Mouse (Mus musculus): ENCODE measurements around the gene Serpina3m.

The Serpina3m gene

GRCm38 (mm10) chr12:104403968-104404367 is 65.7 kb downstream of the Serpina3m start:
- no peak for DNase-seq

DNA sequence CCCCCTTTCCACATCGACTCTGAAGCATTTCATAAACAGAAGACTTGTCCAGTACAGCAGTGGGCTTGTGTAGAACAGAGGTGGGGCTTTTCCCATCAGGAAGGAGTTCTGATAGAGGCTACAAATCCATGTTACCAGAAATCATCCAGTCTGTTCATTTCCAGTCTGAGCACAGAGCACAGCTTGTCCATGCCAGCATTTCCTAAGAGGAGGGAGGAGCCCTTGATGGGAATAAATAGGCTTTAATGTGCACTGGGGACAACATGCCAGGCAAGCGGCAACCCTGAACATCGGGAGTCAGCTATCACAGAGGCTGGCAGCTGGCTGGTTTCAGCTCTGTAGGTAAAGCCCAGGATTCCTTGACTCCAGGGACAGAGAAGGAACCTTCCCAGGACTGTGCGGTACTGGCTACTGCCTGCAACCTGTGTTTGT is 68.2 kb downstream of the Serpina3m start, which contains the start of gene Serpina3n:
Serpina3n (plus strand) TSS at position 276 of the 432 bp plus-strand sequence.
- DNase-seq = no peak

- DNase-seq = no peak
Measured at GRCm38 (mm10) chr12:104412507-104412906, 74.2 kb downstream of the Serpina3m start.

DNA sequence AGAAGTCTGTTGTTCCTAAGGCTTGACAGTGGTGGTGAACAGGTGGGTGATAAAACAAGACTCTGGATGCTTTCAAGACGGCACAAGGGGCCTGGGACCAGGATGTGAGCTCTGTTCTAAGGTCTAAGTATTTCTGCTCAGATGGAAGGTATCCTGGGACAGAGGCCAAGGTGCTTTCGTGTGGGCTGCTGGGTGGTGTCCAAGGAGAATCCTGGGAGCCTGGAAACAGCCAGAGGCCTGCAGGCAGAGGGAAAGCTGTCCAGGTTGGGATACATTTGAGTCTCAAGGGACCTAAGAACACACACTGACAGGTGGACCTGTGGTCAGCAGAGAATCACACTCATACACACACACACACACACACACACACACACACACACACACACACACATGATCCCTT is 76.3 kb downstream of the Serpina3m start:
- DNase-seq = no peak

DNA sequence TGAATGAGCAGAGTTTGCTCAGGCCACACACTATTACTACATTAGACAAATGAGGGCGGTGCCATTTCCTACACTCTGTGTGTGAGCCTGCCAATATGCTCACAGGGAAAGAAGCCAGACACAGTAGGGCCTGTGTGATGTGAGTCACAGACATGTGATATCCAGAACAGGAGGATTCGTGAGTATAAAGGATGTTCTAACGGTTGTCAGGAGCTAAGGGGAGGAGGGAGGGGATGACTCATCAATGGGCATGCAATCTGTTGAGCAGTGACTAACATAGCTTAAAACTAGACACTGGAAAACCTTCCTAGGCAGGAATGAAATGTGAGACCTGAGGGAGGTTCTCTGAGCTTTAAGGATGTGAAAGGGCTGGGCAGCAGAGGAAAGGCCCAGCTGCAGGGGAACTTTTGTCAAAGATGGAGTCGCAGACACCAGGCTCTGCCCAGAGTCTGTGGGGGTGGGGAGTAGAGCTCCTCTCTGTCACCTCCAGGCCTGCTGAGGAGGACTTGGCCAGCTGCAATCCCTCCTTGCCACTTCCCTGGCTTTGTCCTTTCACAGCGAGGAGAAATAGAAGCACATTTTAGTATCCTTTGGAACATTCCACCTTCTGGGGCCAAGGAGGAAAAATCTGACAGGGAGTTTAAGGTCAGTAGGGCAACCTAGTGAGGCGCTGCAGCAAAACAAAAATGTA is 77.5 kb downstream of the Serpina3m start:
- DNase-seq = no peak

DNA sequence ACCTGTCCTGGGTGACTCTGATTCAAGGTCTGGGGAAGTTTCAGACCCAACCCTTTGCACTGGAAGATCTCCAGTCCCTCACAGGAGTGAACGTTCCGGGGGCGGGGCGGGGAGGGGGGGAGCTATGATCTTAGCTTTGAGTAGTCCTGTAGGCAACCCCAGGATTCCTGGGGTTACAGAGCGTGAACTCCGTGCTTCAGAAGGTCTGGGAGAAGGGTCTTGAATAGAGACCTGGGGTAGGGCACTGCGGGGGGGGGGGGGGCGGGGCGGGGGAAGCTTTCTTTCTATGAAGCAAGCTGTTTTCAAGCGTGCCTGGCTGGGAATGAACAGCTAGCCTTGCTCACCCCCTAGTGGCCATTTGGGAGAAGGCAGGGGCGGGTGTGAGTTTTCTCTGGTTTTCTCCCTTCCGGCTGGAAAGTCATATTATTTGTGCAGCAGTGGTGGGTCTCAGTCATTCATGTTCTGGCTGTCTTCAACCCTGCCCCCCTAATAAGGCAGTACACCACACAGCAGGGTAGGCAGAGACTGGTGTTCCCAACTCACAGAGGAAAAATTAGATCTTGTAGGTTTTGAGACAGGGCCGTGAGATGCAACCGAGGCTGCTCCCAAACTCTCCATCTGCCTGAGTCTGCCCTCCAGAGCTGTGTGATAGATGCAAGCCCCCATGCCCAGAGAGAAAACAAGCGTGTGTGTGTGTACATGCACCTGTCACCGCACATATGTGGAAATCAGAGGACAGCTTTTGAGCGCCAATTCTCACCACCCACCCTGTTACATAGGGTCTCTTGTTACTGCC is 80.3 kb downstream of the Serpina3m start:
- DNase-seq = peak; percentile 73

GRCm38 (mm10) chr12:104419136-104419462 is 80.8 kb downstream of the Serpina3m start:
- DNase-seq = peak; percentile 15

DNA sequence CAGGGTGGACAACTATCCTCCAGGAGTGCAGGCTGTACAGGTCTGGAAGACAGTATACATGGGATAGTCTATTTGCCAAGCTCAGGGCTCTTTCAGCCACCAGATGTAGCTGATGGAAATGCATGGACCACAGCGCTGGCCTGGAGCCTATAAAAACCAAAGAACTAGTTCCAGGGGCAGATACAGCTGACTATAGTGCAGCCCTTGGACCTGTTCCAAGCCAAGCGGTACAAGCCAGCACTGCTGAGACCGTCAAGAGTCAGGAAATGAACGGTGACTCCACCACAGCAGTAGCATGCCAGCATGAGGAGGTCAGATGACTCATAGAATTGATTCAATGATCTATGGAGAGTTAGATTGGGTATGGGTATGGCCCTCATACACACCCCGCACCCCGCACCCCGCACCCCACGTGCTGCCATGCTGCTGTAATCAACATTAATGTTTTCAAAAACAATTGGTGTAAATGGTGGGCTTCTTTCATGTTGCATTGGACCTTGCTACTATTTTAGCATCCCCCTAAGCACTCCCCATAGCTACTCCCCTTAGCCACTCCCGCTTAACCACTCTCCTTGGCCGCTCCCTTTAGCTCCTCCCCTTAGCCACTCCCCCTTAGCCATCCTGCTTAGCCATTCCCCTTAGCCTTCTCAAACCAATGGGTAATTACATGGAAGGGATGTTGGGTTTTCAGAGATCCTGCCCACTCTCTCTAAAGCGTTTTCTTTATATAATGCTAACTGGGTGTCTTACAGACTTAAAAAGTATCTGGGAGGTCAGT is 84.5 kb downstream of the Serpina3m start:
- no peak for DNase-seq

- DNase-seq = no peak
Measured at GRCm38 (mm10) chr12:104425591-104425990, 87.3 kb downstream of the Serpina3m start.

DNA sequence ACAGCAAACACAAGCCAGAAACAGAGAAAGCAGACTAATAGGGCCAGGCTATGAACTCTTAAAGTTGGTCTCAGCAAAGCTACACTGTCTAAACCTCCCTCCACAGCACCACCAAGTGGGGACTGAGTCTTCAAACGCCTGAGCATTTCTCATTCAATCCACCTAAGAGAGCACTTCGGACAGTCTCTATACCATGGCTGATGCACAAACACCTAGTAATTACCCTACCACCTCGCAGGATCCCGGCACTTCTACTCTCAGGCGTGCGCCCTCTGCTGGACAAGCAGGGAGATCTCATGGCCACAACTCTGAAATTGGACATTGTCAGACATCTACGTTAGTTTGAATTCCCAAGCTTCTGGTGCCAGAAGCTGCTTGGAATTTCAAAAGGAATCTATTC is 88.6 kb downstream of the Serpina3m start:
- peak; percentile 21 for DNase-seq

DNA sequence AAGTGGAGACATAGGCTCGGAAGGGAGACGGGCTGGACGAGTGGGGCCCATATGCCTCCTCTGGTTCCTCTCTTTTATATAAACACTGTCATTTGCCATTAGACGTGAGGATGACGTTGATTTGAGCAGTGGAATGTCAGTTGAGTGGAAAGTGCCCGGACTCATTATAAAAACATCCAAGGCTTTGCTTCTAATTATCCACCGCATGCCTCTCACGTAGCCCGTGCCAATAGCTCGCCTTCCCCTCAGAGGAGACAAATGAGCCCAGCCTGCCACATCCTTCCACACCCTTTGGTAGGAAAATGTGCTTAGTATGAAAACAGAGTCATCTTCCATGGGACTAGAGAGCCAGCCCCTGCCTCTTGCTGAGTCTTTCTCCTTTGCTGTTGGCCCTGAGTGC is 93.1 kb downstream of the Serpina3m start:
- no peak for DNase-seq

DNA sequence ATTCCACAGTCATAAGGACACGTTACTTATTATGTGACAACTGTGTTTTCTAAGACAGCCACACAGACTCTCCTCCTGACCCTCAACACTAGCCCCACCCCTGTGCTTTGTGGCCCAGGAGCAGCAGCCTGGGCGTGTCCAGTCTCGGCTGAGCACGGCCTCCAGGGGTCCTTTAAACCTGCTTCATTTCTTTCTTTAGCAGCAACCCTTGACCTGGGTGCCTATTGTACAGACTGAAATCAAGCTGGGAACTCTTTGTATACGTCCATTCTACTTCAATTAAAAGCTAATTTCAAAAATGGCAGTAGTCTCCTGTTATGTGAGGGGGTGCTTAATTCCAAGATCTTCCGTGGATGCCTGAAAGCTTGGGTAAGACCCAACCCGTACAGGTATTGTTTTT is 94.9 kb downstream of the Serpina3m start:
- DNase-seq = no peak

DNA sequence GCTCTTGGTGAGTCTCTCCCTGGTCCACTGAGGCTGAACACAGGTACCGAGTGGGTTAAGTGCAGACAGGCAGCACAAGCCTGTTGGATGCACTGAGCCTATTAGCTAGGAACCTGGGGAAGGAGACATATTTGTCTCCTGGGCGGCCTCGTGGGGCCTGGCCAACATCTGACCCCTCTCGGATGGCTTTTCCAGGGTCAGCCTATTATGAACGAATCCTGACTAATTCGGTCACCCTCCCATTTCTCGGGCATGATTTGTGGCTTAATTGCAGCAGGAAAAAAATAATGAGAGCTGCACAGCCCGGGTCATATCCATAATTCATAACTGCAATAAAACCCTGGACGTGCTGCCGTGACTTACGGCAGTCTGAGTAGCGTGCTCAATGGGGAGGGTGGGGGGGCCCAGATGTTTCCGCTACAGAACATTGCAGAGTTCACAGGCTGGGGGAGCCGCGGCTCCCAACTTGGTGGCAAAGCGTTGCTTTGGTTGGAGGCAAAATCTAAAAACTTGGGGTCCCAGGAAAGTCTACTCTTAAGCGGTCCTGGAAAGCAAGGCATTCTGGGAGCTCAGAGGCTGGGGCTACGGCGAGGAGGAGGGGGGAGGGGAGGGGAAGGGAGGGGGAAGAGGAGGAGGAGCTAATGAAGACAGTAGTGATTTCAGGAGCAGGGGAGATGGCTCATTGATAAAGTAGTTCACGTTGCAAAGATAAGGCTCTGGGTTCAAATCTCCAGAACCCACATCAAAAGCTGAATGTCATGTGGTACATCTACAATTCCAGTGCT is 95.9 kb downstream of the Serpina3m start:
- DNase-seq = no peak

DNA sequence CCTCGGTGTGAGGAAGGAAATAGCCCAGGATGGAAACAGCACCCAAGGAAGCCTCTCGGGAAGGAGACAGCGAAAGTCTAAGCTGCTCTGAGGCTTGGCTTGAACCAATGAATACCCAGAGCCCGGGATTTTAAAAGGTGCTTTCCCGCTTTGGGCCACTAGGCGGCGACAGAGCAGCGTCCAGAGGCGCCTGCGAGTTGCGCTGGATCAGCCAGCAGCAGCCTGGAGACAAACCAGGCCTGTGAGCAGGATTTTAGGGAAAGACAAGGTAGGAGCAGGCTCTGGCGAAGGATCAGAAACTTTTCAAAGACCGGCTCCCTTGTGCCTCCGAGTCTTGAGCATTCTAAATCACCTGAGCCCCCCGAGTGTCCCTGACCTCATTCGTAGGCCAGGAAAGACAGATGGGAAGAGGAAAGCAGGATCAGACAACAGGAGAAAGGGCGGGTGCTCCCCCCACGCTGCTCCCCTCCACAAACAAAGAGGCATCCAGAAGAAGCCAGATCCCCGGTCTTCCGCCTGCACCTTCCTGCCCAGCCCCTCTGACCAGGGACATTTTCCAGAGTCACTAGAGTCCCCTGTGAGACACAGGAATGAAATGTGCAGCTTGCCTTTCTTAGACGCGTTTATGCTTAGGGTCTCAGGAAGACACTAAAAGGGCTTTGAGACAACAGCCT is 101.9 kb downstream of the Serpina3m start:
- DNase-seq = peak; percentile 67

- DNase-seq = no peak
Measured at GRCm38 (mm10) chr12:104443716-104444115, 105.4 kb downstream of the Serpina3m start.
